ENCODE assay signal across 24 mouse cellular contexts in the genomic region with DNA sequence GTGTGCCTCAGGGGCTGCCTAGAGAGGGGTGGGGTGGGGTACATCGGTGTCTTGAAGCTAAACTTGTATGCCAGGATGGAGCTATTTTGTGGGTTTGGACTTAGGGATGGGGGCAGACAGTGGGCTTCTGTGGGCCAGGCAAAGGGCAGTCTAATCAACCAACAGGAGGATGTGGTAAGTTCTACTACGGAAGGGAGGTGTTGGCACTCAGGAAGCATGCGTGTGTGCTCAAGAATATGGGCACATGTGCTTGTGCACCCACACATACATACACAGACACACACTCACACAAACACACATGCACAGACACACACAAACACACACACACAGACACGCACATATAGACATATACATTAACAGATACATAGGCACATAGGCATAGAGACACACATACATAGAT. TPM values are rescaled to one million over a fixed set of nuclear protein-coding genes. Genes with fewer than 3 reads are reported as not detected.
DNase-seq lines count a peak whose midpoint lies in the region; ATAC-seq and TF ChIP-seq lines count a peak whose summit lies in the region.
"Had no signal": no experiment of that assay in that cellular context is flagged by ENCODE, and none has a peak within 500 bp of the region (broad histone marks: within the 10 kb centered on the region; RNA-seq: fewer than 3 reads in every experiment).

No protein-coding gene starts in this region.

- no peak overlapping the region for H3K4me3 ChIP-seq in forebrain, embryonic 10.5 days
- no peak overlapping the region for H3K4me3 ChIP-seq in forebrain, embryonic 11.5 days (ENCODE audit: low read depth, low read length)
- H3K4me3 ChIP-seq in liver, embryonic 14.5 days (ENCODE audit: insufficient read depth in 1 of 2, low read depth in 2 of 2, low read length in 2 of 2), result no peak overlapping the region
- H3K4me3 ChIP-seq in midbrain, embryonic 15.5 days, result no peak overlapping the region
- H3K4me3 ChIP-seq: gastrocnemius, adult 2 months; neural tube, embryonic 13.5 days; stomach, embryonic 15.5 days had no signal

- peak overlapping the region; percentile 58 for H3K27ac ChIP-seq in forebrain, embryonic 10.5 days
- no peak overlapping the region for H3K27ac ChIP-seq in forebrain, embryonic 11.5 days (ENCODE audit: low read depth, low read length)
- no peak overlapping the region; the same call in 1 of the 2 replicates for H3K27ac ChIP-seq in liver, embryonic 14.5 days
- H3K27ac ChIP-seq in midbrain, embryonic 15.5 days, result no peak overlapping the region
- H3K27ac ChIP-seq: neural tube, embryonic 13.5 days; stomach, embryonic 15.5 days had no signal

- TF ChIP-seq EP300 in liver, embryonic 14.5 days (IDR thresholded peaks at IDR 0.05; ENCODE audit: low read depth), result no peak

- DNase-seq in forebrain, embryonic 10.5 days (ENCODE audit: extremely low spot score, low spot score), result no peak
- DNase-seq in forebrain, embryonic 11.5 days (ENCODE audit: low spot score), result no peak
- DNase-seq in liver, embryonic 14.5 days (ENCODE audit: low read depth in 3 of 3, low spot score in 3 of 3), result no peak
- DNase-seq in urinary bladder, adult 2 months (ENCODE audit: low spot score), result no peak
- DNase-seq in gastrocnemius, postnatal 36 days, result no peak
- DNase-seq: cerebellum, adult 2 months; gastrocnemius, adult 2 months; heart, adult 11 months; kidney, adult 2 months; kidney, postnatal 25 days; lung, postnatal 14 days; thymus, adult 2 months had no signal

- intact Hi-C loops in gastrocnemius, postnatal 36 days (cut with DNase I), result loop anchor here (5.0 kb wide), 2 partner anchors 60 to 100 kb away; no protein-coding TSS in a partner anchor

- 94% methylated on average over 4 of the region's 4 CpGs for WGBS in forebrain, embryonic 10.5 days
- 91% methylated on average over 4 of the region's 4 CpGs for WGBS in forebrain, embryonic 11.5 days
- WGBS in liver, embryonic 14.5 days (ENCODE audit: insufficient replicate concordance), result 31% methylated on average over 4 of the region's 4 CpGs
- 98% methylated on average over 4 of the region's 4 CpGs for WGBS in midbrain, embryonic 15.5 days

- H3K9me3 ChIP-seq in forebrain, embryonic 10.5 days, result no peaks in the 10 kb centered on the region
- no peaks in the 10 kb centered on the region for H3K9me3 ChIP-seq in forebrain, embryonic 11.5 days (ENCODE audit: control insufficient read depth, low read length)
- no peaks in the 10 kb centered on the region for H3K9me3 ChIP-seq in liver, embryonic 14.5 days (ENCODE audit: control insufficient read depth, low read length)
- H3K9me3 ChIP-seq in midbrain, embryonic 15.5 days, result no peaks in the 10 kb centered on the region
- H3K9me3 ChIP-seq: neural tube, embryonic 13.5 days; stomach, embryonic 15.5 days had no signal

- H3K4me2 ChIP-seq in forebrain, embryonic 11.5 days (ENCODE audit: low read depth, low read length, severe bottlenecking), result no peak overlapping the region
- peak overlapping the region; percentile 59 for H3K4me2 ChIP-seq in liver, embryonic 14.5 days (ENCODE audit: low read depth)
- no peak overlapping the region for H3K4me2 ChIP-seq in midbrain, embryonic 15.5 days
- H3K4me2 ChIP-seq: neural tube, embryonic 13.5 days; stomach, embryonic 15.5 days had no signal

- TF ChIP-seq CTCF in liver, embryonic 14.5 days (IDR thresholded peaks at IDR 0.05; ENCODE audit: low read depth), result no peak

- no peak for ATAC-seq in forebrain, embryonic 11.5 days (replicated peaks; ENCODE audit: low FRiP score)
- ATAC-seq in granulocyte monocyte progenitor cell, adult 5-6 weeks (replicated peaks; ENCODE audit: poor library complexity, severe bottlenecking), result peak; percentile 31; the same call in 1 of the 2 replicates
- ATAC-seq in liver, embryonic 14.5 days (ENCODE audit: insufficient read depth), result no peak
- peak; percentile 14 for ATAC-seq in monocyte, adult 5-6 weeks (replicated peaks; ENCODE audit: insufficient number of reproducible peaks, low FRiP score, low TSS enrichment, poor library complexity, severe bottlenecking)
- no peak for ATAC-seq in midbrain, embryonic 15.5 days (replicated peaks)

- H3K27me3 ChIP-seq in forebrain, embryonic 10.5 days (ENCODE audit: poor library complexity, severe bottlenecking), result peaks cover 6% of the 10 kb centered on the region; the same call in 1 of the 2 replicates
- H3K27me3 ChIP-seq in forebrain, embryonic 11.5 days (ENCODE audit: control insufficient read depth, insufficient read depth, low read length), result no peaks in the 10 kb centered on the region
- H3K27me3 ChIP-seq in liver, embryonic 14.5 days (ENCODE audit: control insufficient read depth, insufficient read depth, low read length), result no peaks in the 10 kb centered on the region; the same call in 1 of the 2 replicates
- no peaks in the 10 kb centered on the region for H3K27me3 ChIP-seq in midbrain, embryonic 15.5 days (replicated peaks)
- H3K27me3 ChIP-seq: neural tube, embryonic 13.5 days; stomach, embryonic 15.5 days had no signal

- no peak overlapping the region for H3K9ac ChIP-seq in forebrain, embryonic 11.5 days (ENCODE audit: low read length)
- no peak overlapping the region for H3K9ac ChIP-seq in liver, embryonic 14.5 days (replicated peaks)
- H3K9ac ChIP-seq in midbrain, embryonic 15.5 days, result no peak overlapping the region
- H3K9ac ChIP-seq: neural tube, embryonic 13.5 days; stomach, embryonic 15.5 days had no signal

- peaks cover 29% of the 10 kb centered on the region for H3K4me1 ChIP-seq in forebrain, embryonic 10.5 days
- H3K4me1 ChIP-seq in forebrain, embryonic 11.5 days (replicated peaks; ENCODE audit: control insufficient read depth, insufficient read depth, low read length), result no peaks in the 10 kb centered on the region
- peaks cover 37 to 59% of the 10 kb centered on the region in 2 experiments for H3K4me1 ChIP-seq in liver, embryonic 14.5 days (replicated peaks; ENCODE audit: control insufficient read depth in 2 of 2, insufficient read depth in 2 of 2, low read length in 1 of 2)
- H3K4me1 ChIP-seq in midbrain, embryonic 15.5 days, result no peaks in the 10 kb centered on the region
- H3K4me1 ChIP-seq: neural tube, embryonic 13.5 days had no signal

- no peaks in the 10 kb centered on the region for H3K36me3 ChIP-seq in forebrain, embryonic 10.5 days (replicated peaks)
- H3K36me3 ChIP-seq in forebrain, embryonic 11.5 days (ENCODE audit: control insufficient read depth, insufficient read depth, low read length), result no peaks in the 10 kb centered on the region
- no peaks in the 10 kb centered on the region for H3K36me3 ChIP-seq in liver, embryonic 14.5 days (replicated peaks; ENCODE audit: control insufficient read depth, insufficient read depth, low read depth)
- H3K36me3 ChIP-seq in midbrain, embryonic 15.5 days (replicated peaks), result no peaks in the 10 kb centered on the region
- H3K36me3 ChIP-seq: neural tube, embryonic 13.5 days; stomach, embryonic 15.5 days had no signal

RNA-seq across cellular contexts. Expression of a gene that starts 13.6 kb away (rescaled TPM):
- polyA plus RNA-seq in forebrain, embryonic 10.5 days (2016; fragmentation: Nextera tagmentation; extraction: Ambion mirVana), result 0.79 TPM in 1 of 2 replicates, not detected in the other
- 0.55 and 0.99 TPM in 2 replicates for polyA plus RNA-seq in forebrain, embryonic 11.5 days (2014; fragmentation: Nextera tagmentation; extraction: Ambion mirVana)
- total RNA-seq in granulocyte monocyte progenitor cell, adult 5-6 weeks (2014; fragmentation: Nextera tagmentation), result not detected in 2 replicates
- total RNA-seq in granulocyte monocyte progenitor cell, adult 5-6 weeks (2017), result not detected in 2 replicates
- not detected in 2 replicates for polyA plus RNA-seq in liver, embryonic 14.5 days (2012; rRNA removed)
- polyA plus RNA-seq in liver, embryonic 14.5 days (2014; fragmentation: Nextera tagmentation; extraction: Ambion mirVana), result not detected in 2 replicates
- total RNA-seq in monocyte, adult 5-6 weeks (2017), result not detected in 3 replicates
- not detected in 2 replicates for polyA plus RNA-seq in urinary bladder, adult 2 months (2012; rRNA removed)
- polyA plus RNA-seq in midbrain, embryonic 15.5 days (2015; fragmentation: Nextera tagmentation; extraction: Ambion mirVana), result 0.61 TPM in 1 of 2 replicates, not detected in the other
- total RNA-seq in gastrocnemius, postnatal 36 days (2021), result not detected
- total RNA-seq: left cerebral cortex, adult 18-20 months; left cerebral cortex, postnatal 36 days; liver, adult 2 months; midbrain, postnatal 0 days had no signal
- polyA plus RNA-seq: cortical plate, adult 2 months; embryonic facial prominence, embryonic 14.5 days; kidney, adult 2 months; liver, adult 2 months; neural tube, embryonic 13.5 days; spleen, adult 2 months; stomach, embryonic 15.5 days; thymus, adult 2 months had no signal

Comparison
In these comparisons a context has a peak if more than half of its experiments do, and no peak if none do; other contexts are left out.
1. ATAC-seq: peak in granulocyte monocyte progenitor cell, adult 5-6 weeks (single experiment) and monocyte, adult 5-6 weeks (single experiment); none in forebrain, embryonic 11.5 days (single experiment), liver, embryonic 14.5 days (single experiment) and midbrain, embryonic 15.5 days (single experiment).